9 mouse cellular contexts compared by ENCODE assay signal in the genomic region with DNA sequence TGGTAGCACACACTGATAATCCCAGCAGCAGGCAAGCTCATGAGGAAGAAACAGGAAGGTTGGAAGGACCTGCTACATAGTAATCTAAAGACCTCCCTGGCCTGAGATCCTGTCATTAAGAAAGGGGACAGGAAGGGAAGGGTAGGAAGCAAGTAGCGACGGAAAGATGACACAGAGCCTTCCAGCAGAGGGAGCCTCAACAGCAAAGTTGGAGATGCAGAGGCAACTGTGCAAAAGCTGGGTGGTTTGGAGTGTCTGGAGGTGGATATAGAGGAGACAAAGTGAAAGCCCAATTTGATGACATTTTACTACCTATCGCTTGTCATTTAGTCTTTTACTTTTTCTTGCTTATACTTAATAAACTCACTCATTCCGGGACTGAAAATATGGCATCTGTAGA. TPM values are rescaled to one million over a fixed set of nuclear protein-coding genes. Genes with fewer than 3 reads are reported as not detected.
DNase-seq lines count a peak whose midpoint lies in the region; ATAC-seq lines count a peak whose summit lies in the region.
"Had no signal": no experiment of that assay in that cellular context is flagged by ENCODE, and none has a peak within 500 bp of the region (broad histone marks: within the 10 kb centered on the region; RNA-seq: fewer than 3 reads in every experiment).

No protein-coding gene starts in this region.

- no peak overlapping the region for H3K27ac ChIP-seq in midbrain, embryonic 14.5 days (replicated peaks; ENCODE audit: low read depth, low read length)
- no peak overlapping the region for H3K27ac ChIP-seq in midbrain, embryonic 16.5 days (ENCODE audit: low read length)
- H3K27ac ChIP-seq: liver, embryonic 15.5 days had no signal

- ATAC-seq in midbrain, embryonic 14.5 days (ENCODE audit: low FRiP score, low TSS enrichment), result no peak
- no peak for ATAC-seq in midbrain, embryonic 16.5 days

- H3K9ac ChIP-seq in midbrain, embryonic 14.5 days (replicated peaks; ENCODE audit: low read length), result no peak overlapping the region
- H3K9ac ChIP-seq in midbrain, embryonic 16.5 days (ENCODE audit: low read depth, low read length), result no peak overlapping the region
- H3K9ac ChIP-seq: liver, embryonic 15.5 days had no signal

- no peaks in the 10 kb centered on the region for H3K27me3 ChIP-seq in midbrain, embryonic 14.5 days (ENCODE audit: control insufficient read depth, insufficient read depth, low read length)
- H3K27me3 ChIP-seq in midbrain, embryonic 16.5 days (ENCODE audit: control insufficient read depth, insufficient read depth, low read depth, low read length), result no peaks in the 10 kb centered on the region

- H3K4me2 ChIP-seq in midbrain, embryonic 14.5 days (ENCODE audit: low read length), result no peak overlapping the region
- no peak overlapping the region for H3K4me2 ChIP-seq in midbrain, embryonic 16.5 days (ENCODE audit: low read length)
- H3K4me2 ChIP-seq: liver, embryonic 15.5 days had no signal

- H3K4me1 ChIP-seq in midbrain, embryonic 14.5 days (ENCODE audit: control insufficient read depth, insufficient read depth, low read length), result peaks cover 4% of the 10 kb centered on the region; the same call in 1 of the 2 replicates
- peaks cover 2% of the 10 kb centered on the region; the same call in 1 of the 2 replicates for H3K4me1 ChIP-seq in midbrain, embryonic 16.5 days (ENCODE audit: control insufficient read depth, insufficient read depth, low read length)
- H3K4me1 ChIP-seq: liver, embryonic 15.5 days had no signal

- H3K9me3 ChIP-seq in midbrain, embryonic 14.5 days (ENCODE audit: control insufficient read depth, low read length), result no peaks in the 10 kb centered on the region
- no peaks in the 10 kb centered on the region for H3K9me3 ChIP-seq in midbrain, embryonic 16.5 days (replicated peaks; ENCODE audit: control insufficient read depth, low read length, poor library complexity, severe bottlenecking)
- H3K9me3 ChIP-seq: liver, embryonic 15.5 days had no signal

- H3K36me3 ChIP-seq in midbrain, embryonic 14.5 days (ENCODE audit: control insufficient read depth, insufficient read depth, low read length), result no peaks in the 10 kb centered on the region
- H3K36me3 ChIP-seq in midbrain, embryonic 16.5 days (ENCODE audit: control insufficient read depth, insufficient read depth, low read length), result no peaks in the 10 kb centered on the region
- H3K36me3 ChIP-seq: liver, embryonic 15.5 days had no signal

- WGBS in midbrain, embryonic 14.5 days, result 39% methylated on average over 4 of the region's 4 CpGs
- WGBS in midbrain, embryonic 16.5 days, result 39% methylated on average over 4 of the region's 4 CpGs

- no peak overlapping the region for H3K4me3 ChIP-seq in midbrain, embryonic 14.5 days (replicated peaks; ENCODE audit: low read depth, low read length)
- no peak overlapping the region for H3K4me3 ChIP-seq in midbrain, embryonic 16.5 days (ENCODE audit: low read depth, low read length)
- H3K4me3 ChIP-seq: liver, embryonic 15.5 days had no signal

- peak; percentile 48 for DNase-seq in embryo, embryonic 10 days (ENCODE audit: low spot score)
- no peak for DNase-seq in embryo, embryonic 9.5 days (ENCODE audit: extremely low spot score)
- peak; percentile 55 for DNase-seq in midbrain, embryonic 14.5 days
- DNase-seq in brain, adult 2 months (ENCODE audit: low read depth, low spot score), result peak; percentile 71
- peak; percentile 61 to 77 for DNase-seq in kidney, postnatal 25 days
- DNase-seq in retina, postnatal 1 day, result peak; percentile 51
- DNase-seq in ovary, postnatal 14 days (ENCODE audit: low spot score), result no peak

RNA-seq across cellular contexts. Expression of a gene that starts 19.0 kb away (rescaled TPM):
- 9.7 and 12.4 TPM in 2 replicates for polyA plus RNA-seq in midbrain, embryonic 14.5 days (2014; fragmentation: Nextera tagmentation; extraction: Ambion mirVana)
- polyA plus RNA-seq in midbrain, embryonic 16.5 days (2015; fragmentation: Nextera tagmentation; extraction: Ambion mirVana), result 17.5 and 18.8 TPM in 2 replicates

RNA-seq across cellular contexts. Expression of a gene that starts 45.7 kb away (rescaled TPM):
- polyA plus RNA-seq in midbrain, embryonic 14.5 days (2014; fragmentation: Nextera tagmentation; extraction: Ambion mirVana), result 16.4 and 21.7 TPM in 2 replicates
- 17.6 and 20.5 TPM in 2 replicates for polyA plus RNA-seq in midbrain, embryonic 16.5 days (2015; fragmentation: Nextera tagmentation; extraction: Ambion mirVana)

Comparison
In these comparisons a context has a peak if more than half of its experiments do, and no peak if none do; other contexts are left out.
1. DNase-seq: peak in embryo, embryonic 10 days (single experiment), midbrain, embryonic 14.5 days (single experiment), brain, adult 2 months (single experiment), kidney, postnatal 25 days (2 of 2) and retina, postnatal 1 day (single experiment); none in embryo, embryonic 9.5 days (single experiment) and ovary, postnatal 14 days (single experiment).